Comparison of ENCODE assay signal across 24 mouse cellular contexts in genomic region chr5:3381795-3382194, GRCm38 (mm10). TPM values are rescaled to one million over a fixed set of nuclear protein-coding genes. Genes with fewer than 3 reads are reported as not detected.
DNase-seq lines count a peak whose midpoint lies in the region; ATAC-seq and TF ChIP-seq lines count a peak whose summit lies in the region.
"Had no signal": no experiment of that assay in that cellular context is flagged by ENCODE, and none has a peak within 500 bp of the region (broad histone marks: within the 10 kb centered on the region; RNA-seq: fewer than 3 reads in every experiment).

No protein-coding gene starts in this region.

- intact Hi-C loops in heart, postnatal 25 days (cut with DNase I), result loop anchor here (5.0 kb wide), 1 partner anchor 39 kb away; the partner anchor contains the start of gene Cdk6

- no peak for TF ChIP-seq CTCF in lung, postnatal 0 days (IDR thresholded peaks at IDR 0.05)
- no peak for TF ChIP-seq CTCF in heart, postnatal 0 days (IDR thresholded peaks at IDR 0.05; ENCODE audit: low read depth)

- whole genome bisulfite sequencing in heart, embryonic 11.5 days (ENCODE audit: insufficient replicate concordance), result 46% methylated on average over 8 of the region's 8 CpGs
- 66% methylated on average over 8 of the region's 8 CpGs for WGBS in lung, postnatal 0 days
- 27% methylated on average over 8 of the region's 8 CpGs for WGBS in heart, postnatal 0 days
- WGBS in forebrain, embryonic 16.5 days, result 85% methylated on average over 8 of the region's 8 CpGs

- H3K4me3 ChIP-seq in heart, embryonic 11.5 days (ENCODE audit: low read depth, low read length), result no peak overlapping the region
- H3K4me3 ChIP-seq in lung, postnatal 0 days (ENCODE audit: low read depth, low read length), result no peak overlapping the region
- H3K4me3 ChIP-seq in heart, postnatal 0 days (ENCODE audit: low read depth, low read length), result no peak overlapping the region
- no peak overlapping the region for H3K4me3 ChIP-seq in forebrain, embryonic 16.5 days (replicated peaks; ENCODE audit: low read length)
- H3K4me3 ChIP-seq: embryonic facial prominence, embryonic 12.5 days; hindbrain, embryonic 12.5 days; left cerebral cortex, adult 2 months; limb, embryonic 10.5 days; midbrain, embryonic 12.5 days; stomach, embryonic 15.5 days had no signal

- no peak overlapping the region for H3K4me2 ChIP-seq in heart, embryonic 11.5 days
- 0 out of 2 replicates have a peak overlapping the region, but pooled peaks have one; percentile 8 for H3K4me2 ChIP-seq in lung, postnatal 0 days (replicated peaks; ENCODE audit: low read depth, low read length)
- H3K4me2 ChIP-seq in heart, postnatal 0 days (ENCODE audit: low read depth, low read length), result peak overlapping the region; percentile 10; the same call in 1 of the 2 replicates
- H3K4me2 ChIP-seq in forebrain, embryonic 16.5 days (ENCODE audit: low read length), result no peak overlapping the region
- H3K4me2 ChIP-seq: embryonic facial prominence, embryonic 12.5 days; hindbrain, embryonic 12.5 days; midbrain, embryonic 12.5 days; stomach, embryonic 15.5 days had no signal

- H3K9me3 ChIP-seq in heart, embryonic 11.5 days (replicated peaks; ENCODE audit: control insufficient read depth, low read length), result no peaks in the 10 kb centered on the region
- no peaks in the 10 kb centered on the region for H3K9me3 ChIP-seq in lung, postnatal 0 days (ENCODE audit: low read length)
- no peaks in the 10 kb centered on the region for H3K9me3 ChIP-seq in heart, postnatal 0 days (replicated peaks; ENCODE audit: control insufficient read depth, low read length)
- H3K9me3 ChIP-seq in forebrain, embryonic 16.5 days (ENCODE audit: control insufficient read depth, low read length), result no peaks in the 10 kb centered on the region
- H3K9me3 ChIP-seq: embryonic facial prominence, embryonic 12.5 days; hindbrain, embryonic 12.5 days; limb, embryonic 10.5 days; midbrain, embryonic 12.5 days; stomach, embryonic 15.5 days had no signal

- H3K27me3 ChIP-seq in heart, embryonic 11.5 days (ENCODE audit: control insufficient read depth, insufficient read depth, low read length), result no peaks in the 10 kb centered on the region
- H3K27me3 ChIP-seq in lung, postnatal 0 days (replicated peaks; ENCODE audit: insufficient read depth, low read length), result no peaks in the 10 kb centered on the region
- H3K27me3 ChIP-seq in heart, postnatal 0 days (ENCODE audit: control insufficient read depth, insufficient read depth, low read length), result no peaks in the 10 kb centered on the region
- no peaks in the 10 kb centered on the region for H3K27me3 ChIP-seq in forebrain, embryonic 16.5 days (replicated peaks; ENCODE audit: control insufficient read depth, insufficient read depth, low read length)
- H3K27me3 ChIP-seq: embryonic facial prominence, embryonic 12.5 days; hindbrain, embryonic 12.5 days; midbrain, embryonic 12.5 days; stomach, embryonic 15.5 days had no signal

- H3K4me1 ChIP-seq in heart, embryonic 11.5 days (ENCODE audit: control insufficient read depth, insufficient read depth, low read length), result peaks cover 17% of the 10 kb centered on the region
- no peaks in the 10 kb centered on the region; the same call in 1 of the 2 replicates for H3K4me1 ChIP-seq in lung, postnatal 0 days (ENCODE audit: insufficient read depth, low read depth, low read length)
- peaks cover 61% of the 10 kb centered on the region for H3K4me1 ChIP-seq in heart, postnatal 0 days (ENCODE audit: control insufficient read depth, insufficient read depth)
- H3K4me1 ChIP-seq in forebrain, embryonic 16.5 days (replicated peaks; ENCODE audit: control insufficient read depth, insufficient read depth, low read length), result 0 out of 2 replicates have a peak, but pooled peaks cover 4% of the 10 kb centered on the region
- H3K4me1 ChIP-seq: hindbrain, embryonic 12.5 days; stomach, embryonic 15.5 days had no signal

- H3K36me3 ChIP-seq in heart, embryonic 11.5 days (ENCODE audit: control insufficient read depth, insufficient read depth, low read length), result no peaks in the 10 kb centered on the region
- H3K36me3 ChIP-seq in lung, postnatal 0 days (ENCODE audit: insufficient read depth, low read length), result no peaks in the 10 kb centered on the region
- H3K36me3 ChIP-seq in heart, postnatal 0 days (replicated peaks; ENCODE audit: control insufficient read depth, insufficient read depth, low read length), result no peaks in the 10 kb centered on the region
- no peaks in the 10 kb centered on the region for H3K36me3 ChIP-seq in forebrain, embryonic 16.5 days (ENCODE audit: control insufficient read depth, insufficient read depth)
- H3K36me3 ChIP-seq: embryonic facial prominence, embryonic 12.5 days; hindbrain, embryonic 12.5 days; limb, embryonic 10.5 days; midbrain, embryonic 12.5 days; stomach, embryonic 15.5 days had no signal

- TF ChIP-seq EP300 in lung, postnatal 0 days (IDR thresholded peaks at IDR 0.05), result no peak
- TF ChIP-seq EP300 in heart, postnatal 0 days (IDR thresholded peaks at IDR 0.05; ENCODE audit: low read depth), result no peak

- no peak overlapping the region for H3K9ac ChIP-seq in heart, embryonic 11.5 days (ENCODE audit: low read depth, low read length)
- no peak overlapping the region for H3K9ac ChIP-seq in lung, postnatal 0 days (replicated peaks; ENCODE audit: low read depth)
- H3K9ac ChIP-seq in heart, postnatal 0 days (replicated peaks; ENCODE audit: low read depth, low read length), result no peak overlapping the region
- no peak overlapping the region for H3K9ac ChIP-seq in forebrain, embryonic 16.5 days (replicated peaks; ENCODE audit: low read depth, low read length)
- H3K9ac ChIP-seq: embryonic facial prominence, embryonic 12.5 days; forebrain, postnatal 0 days; hindbrain, embryonic 12.5 days; liver, embryonic 14.5 days; midbrain, embryonic 12.5 days; stomach, embryonic 15.5 days had no signal

- no peak for ATAC-seq in heart, embryonic 11.5 days (replicated peaks; ENCODE audit: insufficient number of reproducible peaks, low FRiP score, low TSS enrichment)
- ATAC-seq in lung, postnatal 0 days, result no peak
- ATAC-seq in heart, postnatal 0 days (ENCODE audit: insufficient read depth, low read depth), result peak; percentile 73
- no peak for ATAC-seq in forebrain, embryonic 16.5 days
- ATAC-seq in erythroid progenitor cell, adult 5-6 weeks (replicated peaks; ENCODE audit: low FRiP score, poor library complexity, severe bottlenecking), result no peak
- ATAC-seq: inflammation-experienced regulatory T-cells, adult 6 months had no signal

- DNase-seq in heart, postnatal 25 days (ENCODE audit: low spot score), result no peak
- no peak for DNase-seq in lung, postnatal 0 days (ENCODE audit: low spot score)
- DNase-seq in lung, postnatal 10 days, result no peak
- peak; percentile 87 for DNase-seq in heart, postnatal 0 days (ENCODE audit: low spot score)
- DNase-seq: adrenal gland, adult 8-10 months; cerebellum, adult 9-11 months; forebrain, postnatal 0 days; kidney, adult 9 months; kidney, postnatal 25 days; lung, postnatal 4 days; retina, postnatal 1 day; thymus, adult 18-20 months; thymus, postnatal 4 days had no signal

- H3K27ac ChIP-seq in heart, embryonic 11.5 days (ENCODE audit: low read depth, low read length), result peak overlapping the region; percentile 46; the same call in 1 of the 2 replicates
- H3K27ac ChIP-seq in lung, postnatal 0 days (ENCODE audit: low read length), result no peak overlapping the region
- H3K27ac ChIP-seq in heart, postnatal 0 days (ENCODE audit: low read depth), result peak overlapping the region; percentile 79
- no peak overlapping the region for H3K27ac ChIP-seq in forebrain, embryonic 16.5 days (ENCODE audit: low read length)
- H3K27ac ChIP-seq: embryonic facial prominence, embryonic 12.5 days; hindbrain, embryonic 12.5 days; left cerebral cortex, adult 2 months; limb, embryonic 10.5 days; liver, embryonic 14.5 days; midbrain, embryonic 12.5 days; stomach, embryonic 15.5 days had no signal

RNA-seq across cellular contexts. Expression of gene Cdk6, which starts 40.5 kb away (rescaled TPM):
- polyA plus RNA-seq in heart, embryonic 11.5 days (2014; fragmentation: Nextera tagmentation; extraction: Ambion mirVana), result 23.1 and 31.3 TPM in 2 replicates
- total RNA-seq in heart, postnatal 25 days (2021), result 10 to 100 TPM; 12.1 to 15.2 TPM
- 19.7 and 27.7 TPM in 2 replicates for polyA plus RNA-seq in lung, postnatal 0 days (2015; fragmentation: Nextera tagmentation; extraction: Ambion mirVana)
- 43.0 and 55.2 TPM in 2 replicates for total RNA-seq in heart, postnatal 0 days (2014; rRNA removed; ENCODE audit: low replicate concordance)
- polyA plus RNA-seq in heart, postnatal 0 days (2015; fragmentation: Nextera tagmentation; extraction: Ambion mirVana), result 17.7 and 19.2 TPM in 2 replicates
- 26.5 and 29.8 TPM in 2 replicates for polyA plus RNA-seq in forebrain, embryonic 16.5 days (2015; fragmentation: Nextera tagmentation; extraction: Ambion mirVana)
- 22.3 and 26.8 TPM in 2 replicates for total RNA-seq in erythroid progenitor cell, adult 5-6 weeks (2015; ENCODE audit: low replicate concordance)
- 8.2 and 10.4 TPM in 2 replicates for total RNA-seq in erythroid progenitor cell, adult 5-6 weeks (2017; ENCODE audit: low replicate concordance)

Comparison
In these comparisons a context has a peak if more than half of its experiments do, and no peak if none do; other contexts are left out.
1. H3K4me2 ChIP-seq: peak in lung, postnatal 0 days (single experiment) and heart, postnatal 0 days (single experiment); none in heart, embryonic 11.5 days (single experiment) and forebrain, embryonic 16.5 days (single experiment).
2. H3K27ac ChIP-seq: peak in heart, embryonic 11.5 days (single experiment) and heart, postnatal 0 days (single experiment); none in lung, postnatal 0 days (single experiment) and forebrain, embryonic 16.5 days (single experiment).